Mouse (Mus musculus) bone marrow, adult 2 months (tissue): ENCODE results near the gene Aspdh. TPM values are rescaled to one million over a fixed set of nuclear protein-coding genes. Genes with fewer than 3 reads are reported as not detected.

Source experiments
- H3K27ac ChIP-seq: fragments of 200-500 bp; 2 replicates; pipeline ENCODE4 v1.5.1; 2012; ENCODE audit warnings: low read depth, mild to moderate bottlenecking, control low read depth, inconsistent platforms, low read length; ENCODE audit not compliant: control insufficient read depth, poor library complexity, insufficient read depth
- H3K4me1 ChIP-seq: fragments of 200-500 bp; 2 replicates; pipeline ENCODE4 v1.6.1; 2011; ENCODE audit warnings: low read length; ENCODE audit not compliant: control insufficient read depth, insufficient read depth
- H3K4me3 ChIP-seq: fragments of 200-500 bp; replicated peaks from 2 replicates; pipeline ENCODE3; 2011; ENCODE audit warnings: mild to moderate bottlenecking, low read depth, low read length, control low read depth; ENCODE audit not compliant: control insufficient read depth
- CTCF ChIP-seq: fragments of 200-500 bp; IDR thresholded peaks from 2 replicates; pipeline ENCODE4 v1.5.1; 2011; ENCODE audit warnings: low read length, control low read depth; ENCODE audit not compliant: control insufficient read depth, insufficient read depth
- POLR2A ChIP-seq: fragments of 200-500 bp; IDR thresholded peaks from 2 replicates; pipeline ENCODE4 v1.6.1; 2011; ENCODE audit warnings: low read depth, mild to moderate bottlenecking, control low read depth, low read length, borderline replicate concordance; ENCODE audit not compliant: control insufficient read depth
- WGBS: fragments of 180-500 bp; shearing (Covaris S2); methylation state at CpG from one replicate; pipeline ENCODE4 v1.1.7; 2018; 5-methylcytosine and 5-hydroxymethylcytosine counted together
- polyA plus RNA-seq: library from polyadenylated mRNA; stranded (reverse); fragments of >200 nt; gene quantifications from 2 replicates; pipeline ENCODE4 v1.2.4, GENCODE M21; 2011; ENCODE audit warnings: low replicate concordance; ENCODE audit not compliant: missing spikeins, insufficient read depth, insufficient read length

Gene Aspdh
- polyA plus RNA-seq, 1 experiment = not detected

DNA sequence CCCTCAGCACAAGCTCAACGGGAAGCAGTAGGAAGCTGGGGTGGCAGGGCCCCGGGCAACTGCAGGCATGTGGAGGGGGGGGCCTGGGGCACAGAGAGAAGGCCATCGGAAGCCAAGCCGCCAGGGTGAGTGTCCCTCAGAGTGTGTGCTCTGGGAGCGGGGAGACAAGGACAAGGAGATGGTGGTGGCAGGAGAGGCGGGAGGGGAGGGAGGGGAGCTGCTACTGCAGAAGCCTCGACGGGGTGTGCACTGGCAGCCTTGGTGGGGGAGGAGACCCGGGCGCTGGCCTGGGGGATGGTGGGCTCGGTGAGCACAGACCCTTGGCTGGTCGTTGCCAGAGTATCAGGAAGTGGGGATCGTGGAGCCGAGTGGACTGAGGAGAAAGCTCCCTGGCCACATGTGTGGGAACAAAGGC, 22.8 kb upstream of the Aspdh start:
- Histone ChIP-seq H3K4me1 (no peaks in the 10 kb centered on the region), H3K27ac (no peak overlapping the region), H3K4me3 (no peak overlapping the region)
- 2% methylated on average over 14 of the region's 14 CpGs for WGBS
- no peak for TF ChIP-seq POLR2A
- no peak for TF ChIP-seq CTCF

DNA sequence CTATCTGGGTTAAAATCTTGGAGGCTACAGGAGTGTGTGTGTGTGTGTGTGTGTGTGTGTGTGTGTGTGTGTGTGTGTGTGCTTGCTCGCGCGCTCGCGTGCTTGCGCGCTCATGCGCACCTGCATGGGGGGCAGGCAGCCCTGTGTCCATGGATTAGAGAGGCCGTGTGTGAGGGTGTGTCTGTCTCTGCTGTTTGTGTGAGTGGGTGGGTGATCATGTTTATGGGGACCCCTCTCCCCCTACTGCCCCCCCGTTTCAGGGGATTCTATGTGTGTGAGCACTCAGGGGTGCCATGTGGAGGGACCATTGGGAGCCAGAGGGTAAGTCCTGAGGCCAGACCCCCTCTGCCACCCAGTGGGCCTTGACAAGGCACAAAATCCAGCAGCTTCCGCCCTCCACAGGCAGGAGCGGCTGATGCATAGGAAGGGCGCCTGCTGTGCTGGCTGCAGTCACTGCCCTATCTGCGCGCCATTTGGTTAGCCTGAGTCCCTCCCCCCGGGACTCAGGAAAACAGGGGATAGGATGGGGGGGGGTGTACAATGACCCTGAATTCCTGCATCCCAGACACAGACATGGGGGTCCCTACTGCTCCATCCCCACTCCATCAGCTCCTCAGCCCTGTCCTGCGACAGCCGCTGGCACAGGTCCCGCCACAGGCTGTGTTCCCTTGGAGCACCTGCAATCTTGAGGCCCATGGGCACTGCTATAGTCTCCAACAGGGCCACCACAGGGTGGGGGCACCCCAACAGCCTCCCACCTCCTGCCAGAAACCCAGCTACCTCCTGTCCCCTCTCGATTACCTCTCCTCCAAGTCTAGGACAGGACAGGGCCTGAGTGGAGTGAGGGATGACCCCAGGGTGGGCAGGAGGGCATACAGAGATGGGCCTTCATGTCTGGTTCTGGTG, 21.7 kb upstream of the Aspdh start:
- Histone ChIP-seq H3K27ac (no peak overlapping the region; the same call in 1 of the 2 replicates), H3K4me3 (no peak overlapping the region), H3K4me1 (no peaks in the 10 kb centered on the region)
- WGBS = 20% methylated on average over 20 of the region's 20 CpGs
- TF ChIP-seq POLR2A = no peak
- TF ChIP-seq CTCF = no peak

DNA sequence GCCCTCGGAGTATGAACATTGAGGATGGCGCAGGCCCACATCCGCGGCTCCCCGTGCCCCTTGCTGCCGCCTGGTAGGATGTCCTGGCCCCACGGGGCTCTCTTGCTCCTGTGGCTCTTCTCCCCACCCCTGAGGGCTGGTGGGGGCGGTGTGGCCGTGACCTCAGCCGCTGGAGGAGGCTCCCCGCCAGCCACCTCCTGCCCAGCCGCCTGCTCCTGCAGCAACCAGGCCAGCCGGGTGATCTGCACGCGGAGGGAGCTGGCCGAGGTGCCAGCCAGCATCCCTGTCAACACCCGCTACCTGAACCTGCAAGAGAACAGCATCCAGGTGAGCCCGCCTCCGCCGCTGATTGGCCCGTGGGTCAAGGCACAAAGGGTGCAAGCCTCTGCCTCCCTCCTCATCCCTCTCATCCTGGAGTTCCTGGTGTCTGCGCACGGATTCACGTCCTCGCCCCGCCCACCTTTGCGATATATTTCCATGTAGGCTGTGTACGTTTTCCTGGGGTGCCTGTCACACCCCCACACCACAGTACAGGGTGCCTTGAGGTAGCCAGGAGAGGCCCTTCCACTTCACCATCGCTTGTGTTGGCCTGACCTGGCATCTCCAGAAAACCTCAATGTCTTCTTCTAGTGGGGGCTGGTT, 20.2 kb upstream of the Aspdh start:
- Histone ChIP-seq H3K4me1 (no peaks in the 10 kb centered on the region), H3K4me3 (no peak overlapping the region), H3K27ac (no peak overlapping the region)
- TF ChIP-seq POLR2A = no peak
- no peak for TF ChIP-seq CTCF
- 8% methylated on average over 29 of the region's 29 CpGs for WGBS

DNA sequence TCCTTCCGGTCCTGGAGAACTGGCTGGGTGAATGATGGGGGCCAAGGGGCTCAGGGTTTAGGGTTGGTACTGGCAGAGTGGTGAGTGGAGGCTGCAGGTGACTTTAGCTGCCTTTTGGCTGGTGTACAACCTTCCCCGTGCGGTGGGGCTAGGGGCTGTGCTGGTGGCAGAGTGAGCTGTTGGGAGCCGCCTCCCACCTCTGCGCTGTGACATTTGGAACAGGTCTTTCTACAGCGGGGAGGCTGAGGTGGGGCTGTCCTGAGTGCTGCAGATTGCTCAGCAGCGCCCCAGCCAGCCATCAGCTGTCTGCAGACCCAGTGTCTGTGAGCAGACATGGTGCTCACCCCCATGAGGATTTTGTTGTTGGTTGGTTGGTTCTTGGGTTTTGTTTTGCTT, 19.7 kb upstream of the Aspdh start:
- H3K4me3 ChIP-seq = no peak overlapping the region
- no peaks in the 10 kb centered on the region for H3K4me1 ChIP-seq
- WGBS = 8% methylated on average over 7 of the region's 7 CpGs
- H3K27ac ChIP-seq = no peak overlapping the region
- no peak for TF ChIP-seq CTCF
- no peak for TF ChIP-seq POLR2A

DNA sequence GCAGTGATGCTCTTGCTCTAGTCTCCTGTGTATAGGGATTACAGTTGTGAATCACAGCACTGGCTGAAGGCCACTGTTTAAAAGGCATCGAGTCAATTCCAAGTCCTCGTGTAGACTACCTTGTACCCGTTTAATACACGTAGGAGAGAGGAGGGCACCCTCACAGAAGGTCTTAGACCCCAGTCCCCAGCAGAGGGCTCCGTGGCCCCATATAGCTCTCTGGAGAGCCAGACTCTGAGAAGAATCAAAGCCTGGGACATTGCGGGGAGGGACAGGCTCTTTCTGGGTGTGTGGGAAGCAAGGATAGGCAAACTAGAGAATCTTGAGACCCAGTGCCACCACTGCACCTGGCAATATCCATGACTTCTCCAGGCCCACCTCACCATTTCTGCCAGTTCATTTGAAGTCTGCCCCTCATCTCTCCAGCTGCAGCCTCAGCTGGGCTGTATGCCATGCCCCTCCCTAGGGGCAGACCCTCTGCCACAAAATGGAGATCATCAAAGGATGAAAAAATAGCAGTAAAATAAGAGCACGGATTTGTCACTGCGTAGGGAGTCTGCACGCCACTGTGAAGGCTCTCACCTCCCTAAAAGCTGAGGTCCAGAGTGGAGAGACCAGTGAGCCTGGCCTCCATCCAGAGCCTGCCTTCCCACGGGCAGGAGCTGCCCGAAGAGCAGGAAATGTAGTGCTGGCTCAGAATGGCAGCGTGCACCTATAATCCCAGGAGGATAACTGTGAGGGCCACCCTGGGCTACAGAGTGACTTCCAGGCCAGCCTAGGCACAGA, 18.9 kb upstream of the Aspdh start:
- Histone ChIP-seq H3K4me1 (no peaks in the 10 kb centered on the region), H3K27ac (no peak overlapping the region), H3K4me3 (no peak overlapping the region)
- 36% methylated on average over 12 of the region's 12 CpGs for WGBS
- TF ChIP-seq CTCF (no peak), POLR2A (no peak)

DNA sequence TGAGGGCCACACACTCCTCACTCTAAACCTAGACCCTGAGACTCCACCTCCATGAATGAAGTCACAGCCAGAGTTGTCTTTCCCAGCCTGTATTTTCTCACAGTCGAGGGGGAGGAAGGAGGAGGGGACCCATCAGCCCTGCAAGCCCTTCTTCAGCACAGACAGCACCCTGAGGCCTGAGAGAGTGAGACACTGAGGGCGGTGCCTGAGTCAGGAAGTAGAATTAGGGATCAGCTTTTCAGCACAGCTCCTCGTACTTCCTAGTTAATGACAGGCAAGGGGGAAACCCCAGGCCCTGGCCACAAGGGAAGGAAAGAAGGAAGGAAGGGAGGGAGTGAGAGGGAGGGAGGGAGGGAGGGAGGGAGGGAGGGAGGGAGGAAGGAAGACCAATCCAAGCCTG, 11.9 kb upstream of the Aspdh start:
- H3K27ac ChIP-seq = no peak overlapping the region
- H3K4me1 ChIP-seq = no peaks in the 10 kb centered on the region
- no peak for TF ChIP-seq CTCF
- TF ChIP-seq POLR2A = no peak
- H3K4me3 ChIP-seq = no peak overlapping the region
- WGBS = 2% methylated on average over 3 of the region's 3 CpGs

DNA sequence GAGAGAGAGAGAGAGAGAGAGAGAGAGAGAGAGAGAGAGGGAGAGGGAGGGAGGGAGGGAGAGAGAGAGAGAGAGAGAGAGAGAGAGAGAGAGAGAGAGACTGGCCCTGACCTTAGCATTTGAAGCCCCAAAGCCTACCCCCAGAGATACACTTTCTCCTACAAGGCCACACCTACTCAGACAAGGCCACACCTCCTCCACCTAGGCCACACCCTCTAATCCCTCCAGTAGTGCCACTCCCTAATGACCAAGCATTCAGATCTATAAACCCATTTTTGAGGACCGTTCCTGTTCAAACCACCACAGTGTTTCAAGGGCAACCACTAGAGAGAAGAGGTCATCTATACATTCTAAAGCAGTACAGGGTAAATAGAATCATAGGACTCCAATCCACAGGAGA, 8.9 kb upstream of the Aspdh start:
- no peak for TF ChIP-seq POLR2A
- TF ChIP-seq CTCF = no peak
- Histone ChIP-seq H3K4me1 (no peaks in the 10 kb centered on the region), H3K4me3 (no peak overlapping the region), H3K27ac (no peak overlapping the region)
- 76% methylated on average over 1 of the region's 1 CpGs for WGBS

DNA sequence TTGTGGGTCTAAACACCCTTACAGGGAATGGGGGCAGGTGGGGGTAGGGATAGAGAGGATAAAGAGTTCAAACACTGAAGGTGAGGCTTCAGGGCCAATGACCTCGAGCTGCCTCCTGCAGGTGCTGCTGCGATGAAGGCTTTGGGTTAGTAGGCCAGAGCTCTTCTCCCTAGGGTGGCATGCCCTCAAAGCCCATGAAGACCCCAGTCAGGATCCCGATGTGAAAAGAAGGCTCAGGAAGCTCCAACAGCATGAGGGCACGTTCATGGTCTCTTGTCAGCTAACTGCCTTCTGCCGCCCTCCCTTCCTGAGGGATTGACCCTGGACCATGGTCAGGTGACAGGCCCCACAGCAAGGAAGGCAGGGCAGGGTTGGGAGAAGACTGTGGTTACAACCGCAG, 5.1 kb upstream of the Aspdh start:
- H3K4me3 ChIP-seq = no peak overlapping the region
- TF ChIP-seq CTCF = no peak
- no peak for TF ChIP-seq POLR2A
- no peak overlapping the region for H3K27ac ChIP-seq
- 53% methylated on average over 6 of the region's 6 CpGs for WGBS
- no peaks in the 10 kb centered on the region for H3K4me1 ChIP-seq
